Mouse (Mus musculus): ENCODE results near the gene Cd274. TPM values are rescaled to one million over a fixed set of nuclear protein-coding genes. Genes with fewer than 3 reads are reported as not detected.

Cd274 gene
- polyA plus RNA-seq, 1 experiment, result 3.5 TPM

DNA sequence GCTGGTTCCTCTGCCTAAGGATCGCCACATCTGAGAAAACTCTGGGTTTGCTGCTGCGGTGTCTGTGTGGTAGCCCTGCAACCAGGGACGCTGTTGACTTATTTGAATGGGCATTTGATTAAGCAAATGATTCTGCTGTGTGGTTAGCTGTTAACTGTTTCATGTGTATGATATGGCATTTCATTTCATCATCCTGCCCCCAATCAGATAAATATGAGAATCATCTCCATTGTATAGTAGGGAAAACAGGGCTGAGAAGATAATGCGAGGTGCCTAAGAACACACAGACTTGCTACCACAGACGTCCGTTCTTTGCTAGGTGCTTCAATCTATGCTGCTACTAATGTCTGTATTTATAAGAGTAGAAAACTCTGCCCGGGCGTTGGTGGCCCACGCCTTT, 17.2 kb downstream of the Cd274 start:
- TF ChIP-seq CTCF (IDR thresholded peaks at IDR 0.05; ENCODE audit: low read depth, low read length) (no peak), POLR2A (IDR thresholded peaks at IDR 0.05; ENCODE audit: insufficient read depth, low read length) (no peak), EP300 (IDR thresholded peaks at IDR 0.05; ENCODE audit: insufficient read depth, low read depth, low read length) (no peak)
- Histone ChIP-seq H3K4me3 (ENCODE audit: low read depth, low read length) (no peak overlapping the region), H3K27ac (ENCODE audit: insufficient read depth, low read length) (no peak overlapping the region), H3K4me1 (ENCODE audit: control insufficient read depth, insufficient read depth, low read length) (no peaks in the 10 kb centered on the region), H3K27me3 (ENCODE audit: control insufficient read depth, insufficient read depth, low read length, poor library complexity, severe bottlenecking) (no peaks in the 10 kb centered on the region), H3K9me3 (replicated peaks; ENCODE audit: control insufficient read depth, insufficient read depth, low read length, poor library complexity, severe bottlenecking) (no peaks in the 10 kb centered on the region), H3K36me3 (ENCODE audit: control insufficient read depth, insufficient read depth, low read length, poor library complexity, severe bottlenecking) (no peaks in the 10 kb centered on the region), H3K9ac (ENCODE audit: low read depth, poor library complexity, severe bottlenecking) (no peak overlapping the region)

DNA sequence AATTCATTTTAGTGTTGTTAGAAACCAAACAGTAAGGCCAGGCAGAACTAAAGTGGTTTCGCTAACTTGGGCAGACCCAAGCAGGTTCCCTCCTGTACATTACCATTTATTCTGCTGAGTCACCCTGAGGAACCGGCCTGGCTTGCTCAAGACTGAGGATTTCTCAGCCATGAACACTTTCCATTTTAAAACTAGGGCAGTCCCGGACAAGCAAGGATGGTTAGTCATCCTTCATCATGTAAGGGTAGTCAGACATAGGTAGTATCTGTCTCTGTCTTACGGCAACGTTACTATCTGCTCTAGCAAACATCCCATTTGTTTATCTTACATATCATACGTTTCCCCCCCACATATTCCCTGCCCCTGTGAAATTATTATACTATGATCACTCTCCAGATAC, 17.7 kb downstream of the Cd274 start:
- H3K27ac ChIP-seq (ENCODE audit: insufficient read depth, low read length), result no peak overlapping the region
- no peaks in the 10 kb centered on the region for H3K36me3 ChIP-seq (ENCODE audit: control insufficient read depth, insufficient read depth, low read length, poor library complexity, severe bottlenecking)
- no peaks in the 10 kb centered on the region for H3K9me3 ChIP-seq (replicated peaks; ENCODE audit: control insufficient read depth, insufficient read depth, low read length, poor library complexity, severe bottlenecking)
- H3K4me1 ChIP-seq (ENCODE audit: control insufficient read depth, insufficient read depth, low read length), result no peaks in the 10 kb centered on the region
- no peak overlapping the region for H3K9ac ChIP-seq (ENCODE audit: low read depth, poor library complexity, severe bottlenecking)
- no peak overlapping the region for H3K4me3 ChIP-seq (ENCODE audit: low read depth, low read length)
- no peak for TF ChIP-seq EP300 (IDR thresholded peaks at IDR 0.05; ENCODE audit: insufficient read depth, low read depth, low read length)
- TF ChIP-seq POLR2A (IDR thresholded peaks at IDR 0.05; ENCODE audit: insufficient read depth, low read length), result no peak
- TF ChIP-seq CTCF (IDR thresholded peaks at IDR 0.05; ENCODE audit: low read depth, low read length), result no peak
- no peaks in the 10 kb centered on the region for H3K27me3 ChIP-seq (ENCODE audit: control insufficient read depth, insufficient read depth, low read length, poor library complexity, severe bottlenecking)

DNA sequence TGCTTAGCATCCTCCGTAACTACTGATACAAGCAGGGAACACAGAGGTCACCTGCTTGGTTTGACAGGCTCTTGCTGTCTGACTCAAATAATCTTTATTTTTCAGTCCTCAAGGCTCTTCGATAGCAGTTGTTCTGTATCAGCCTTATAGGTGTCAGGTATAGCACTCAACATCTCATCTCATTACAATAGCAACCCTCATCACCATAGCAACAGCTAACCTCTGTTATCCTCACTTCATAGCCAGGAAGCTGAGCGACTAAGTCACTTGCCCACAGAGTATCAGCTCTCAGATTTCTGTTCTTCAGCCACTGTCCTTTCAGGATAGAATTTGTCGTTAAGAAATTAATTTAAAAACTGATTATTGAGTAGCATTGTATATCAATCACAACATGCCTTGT, 18.6 kb downstream of the Cd274 start:
- Histone ChIP-seq H3K27me3 (ENCODE audit: control insufficient read depth, insufficient read depth, low read length, poor library complexity, severe bottlenecking) (no peaks in the 10 kb centered on the region), H3K36me3 (ENCODE audit: control insufficient read depth, insufficient read depth, low read length, poor library complexity, severe bottlenecking) (no peaks in the 10 kb centered on the region), H3K9me3 (replicated peaks; ENCODE audit: control insufficient read depth, insufficient read depth, low read length, poor library complexity, severe bottlenecking) (no peaks in the 10 kb centered on the region), H3K4me3 (ENCODE audit: low read depth, low read length) (no peak overlapping the region), H3K27ac (ENCODE audit: insufficient read depth, low read length) (no peak overlapping the region), H3K9ac (ENCODE audit: low read depth, poor library complexity, severe bottlenecking) (no peak overlapping the region), H3K4me1 (ENCODE audit: control insufficient read depth, insufficient read depth, low read length) (no peaks in the 10 kb centered on the region)
- TF ChIP-seq CTCF (IDR thresholded peaks at IDR 0.05; ENCODE audit: low read depth, low read length) (no peak), POLR2A (IDR thresholded peaks at IDR 0.05; ENCODE audit: insufficient read depth, low read length) (no peak), EP300 (IDR thresholded peaks at IDR 0.05; ENCODE audit: insufficient read depth, low read depth, low read length) (no peak)

DNA sequence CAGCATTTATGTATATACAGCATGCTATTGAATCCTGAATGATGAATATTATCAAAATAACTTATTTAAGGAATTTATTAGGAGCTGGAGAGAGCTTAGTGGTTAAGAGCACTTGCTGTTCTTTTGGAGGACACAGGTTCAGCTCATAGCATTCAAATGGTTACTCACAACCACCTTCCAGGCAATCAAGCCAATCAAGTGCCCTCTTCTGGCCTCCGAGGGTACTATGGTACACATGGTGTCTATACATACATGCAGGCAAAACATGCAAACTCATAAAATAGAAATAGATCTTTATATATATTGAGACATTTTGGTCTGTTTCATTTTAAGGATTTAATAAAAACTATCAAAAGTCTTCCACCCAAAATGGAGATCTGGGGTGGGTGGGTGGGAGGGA, 21.6 kb downstream of the Cd274 start:
- H3K4me1 ChIP-seq (ENCODE audit: control insufficient read depth, insufficient read depth, low read length), result no peaks in the 10 kb centered on the region
- H3K9me3 ChIP-seq (replicated peaks; ENCODE audit: control insufficient read depth, insufficient read depth, low read length, poor library complexity, severe bottlenecking), result no peaks in the 10 kb centered on the region
- no peak overlapping the region for H3K9ac ChIP-seq (ENCODE audit: low read depth, poor library complexity, severe bottlenecking)
- no peak overlapping the region for H3K4me3 ChIP-seq (ENCODE audit: low read depth, low read length)
- H3K36me3 ChIP-seq (ENCODE audit: control insufficient read depth, insufficient read depth, low read length, poor library complexity, severe bottlenecking), result no peaks in the 10 kb centered on the region
- no peak for TF ChIP-seq CTCF (IDR thresholded peaks at IDR 0.05; ENCODE audit: low read depth, low read length)
- no peak for TF ChIP-seq POLR2A (IDR thresholded peaks at IDR 0.05; ENCODE audit: insufficient read depth, low read length)
- TF ChIP-seq EP300 (IDR thresholded peaks at IDR 0.05; ENCODE audit: insufficient read depth, low read depth, low read length), result no peak
- no peaks in the 10 kb centered on the region for H3K27me3 ChIP-seq (ENCODE audit: control insufficient read depth, insufficient read depth, low read length, poor library complexity, severe bottlenecking)
- no peak overlapping the region for H3K27ac ChIP-seq (ENCODE audit: insufficient read depth, low read length)

DNA sequence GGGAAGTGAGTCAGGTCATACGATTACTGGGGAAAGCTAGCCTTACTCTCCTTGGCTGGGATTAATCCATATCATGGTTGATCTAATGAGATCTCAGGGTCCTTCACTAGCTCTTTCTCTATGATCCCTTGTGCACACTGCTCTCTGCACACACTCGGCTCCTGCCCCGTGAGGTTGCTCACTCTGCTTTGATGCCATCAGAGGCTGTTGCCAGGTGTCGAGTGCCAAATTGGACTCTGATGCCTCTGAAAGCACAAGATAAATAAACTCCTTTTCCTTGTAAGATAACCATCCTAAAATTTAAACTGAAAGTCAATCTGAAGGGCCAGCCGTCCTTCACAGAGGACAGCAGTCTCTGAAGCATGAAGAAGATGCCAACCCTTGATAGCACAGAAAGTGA, 23.2 kb downstream of the Cd274 start:
- Histone ChIP-seq H3K27me3 (ENCODE audit: control insufficient read depth, insufficient read depth, low read length, poor library complexity, severe bottlenecking) (no peaks in the 10 kb centered on the region), H3K36me3 (ENCODE audit: control insufficient read depth, insufficient read depth, low read length, poor library complexity, severe bottlenecking) (no peaks in the 10 kb centered on the region), H3K4me3 (ENCODE audit: low read depth, low read length) (no peak overlapping the region), H3K4me1 (ENCODE audit: control insufficient read depth, insufficient read depth, low read length) (no peaks in the 10 kb centered on the region), H3K9me3 (replicated peaks; ENCODE audit: control insufficient read depth, insufficient read depth, low read length, poor library complexity, severe bottlenecking) (no peaks in the 10 kb centered on the region), H3K9ac (ENCODE audit: low read depth, poor library complexity, severe bottlenecking) (no peak overlapping the region), H3K27ac (ENCODE audit: insufficient read depth, low read length) (no peak overlapping the region)
- TF ChIP-seq CTCF (IDR thresholded peaks at IDR 0.05; ENCODE audit: low read depth, low read length) (no peak), EP300 (IDR thresholded peaks at IDR 0.05; ENCODE audit: insufficient read depth, low read depth, low read length) (no peak), POLR2A (IDR thresholded peaks at IDR 0.05; ENCODE audit: insufficient read depth, low read length) (no peak)

DNA sequence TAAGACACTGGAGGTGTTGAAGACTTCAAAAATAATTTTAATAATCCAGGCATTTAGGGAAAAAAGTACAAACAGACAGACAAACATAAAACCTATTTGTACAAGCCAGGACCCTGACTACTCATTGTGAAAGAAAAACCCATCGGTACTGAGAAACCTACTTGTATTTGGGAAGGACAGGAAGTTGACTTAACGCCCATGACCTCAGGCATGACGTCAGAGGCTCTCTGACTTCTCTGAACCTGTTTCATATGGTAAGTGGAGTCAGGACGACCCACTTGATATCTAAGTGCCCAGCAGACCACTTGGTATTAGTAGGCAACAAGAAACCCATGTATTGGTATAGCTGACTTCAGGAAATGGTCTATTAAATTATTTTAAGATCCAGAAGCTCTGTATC, 24.0 kb downstream of the Cd274 start:
- no peaks in the 10 kb centered on the region for H3K27me3 ChIP-seq (ENCODE audit: control insufficient read depth, insufficient read depth, low read length, poor library complexity, severe bottlenecking)
- H3K9me3 ChIP-seq (replicated peaks; ENCODE audit: control insufficient read depth, insufficient read depth, low read length, poor library complexity, severe bottlenecking), result no peaks in the 10 kb centered on the region
- H3K9ac ChIP-seq (ENCODE audit: low read depth, poor library complexity, severe bottlenecking), result no peak overlapping the region
- TF ChIP-seq POLR2A (IDR thresholded peaks at IDR 0.05; ENCODE audit: insufficient read depth, low read length) (no peak), CTCF (IDR thresholded peaks at IDR 0.05; ENCODE audit: low read depth, low read length) (no peak)
- H3K36me3 ChIP-seq (ENCODE audit: control insufficient read depth, insufficient read depth, low read length, poor library complexity, severe bottlenecking), result no peaks in the 10 kb centered on the region
- no peak overlapping the region for H3K27ac ChIP-seq (ENCODE audit: insufficient read depth, low read length)
- no peak overlapping the region for H3K4me3 ChIP-seq (ENCODE audit: low read depth, low read length)
- no peaks in the 10 kb centered on the region for H3K4me1 ChIP-seq (ENCODE audit: control insufficient read depth, insufficient read depth, low read length)

Measured in ES-Bruce4 (cell line).